Mouse (Mus musculus): ENCODE results near the gene Ppif.

Gene Ppif

GRCm38 (mm10) chr14:25693888-25694568 is at the start of gene Ppif:
TSS of gene Ppif (plus strand) at chr14:25694154.
- peak; percentile 86 for DNase-seq (ENCODE audit: low read depth, low spot score)

DNA sequence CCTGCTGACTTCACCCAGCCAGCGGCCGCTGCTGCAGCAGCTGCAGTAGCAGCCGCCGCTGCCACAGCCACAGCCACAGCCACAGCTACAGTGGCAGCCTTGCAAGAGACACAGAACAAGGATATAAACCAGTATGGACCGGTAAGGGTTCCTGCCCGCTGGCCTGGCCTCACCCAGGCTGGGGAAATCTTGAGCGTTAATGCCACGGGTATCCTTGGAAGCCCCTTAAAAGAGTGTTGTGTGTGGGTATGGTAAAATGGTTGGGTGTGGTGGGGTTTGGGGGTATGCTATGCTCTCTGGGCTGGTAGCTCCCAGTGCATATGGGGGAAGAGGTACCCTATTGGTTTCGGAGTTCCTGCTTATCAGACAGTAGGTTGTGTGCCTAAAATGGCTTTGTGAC is 48.2 kb upstream of the Ppif start:
- DNase-seq (ENCODE audit: low read depth, low spot score): no peak

DNA sequence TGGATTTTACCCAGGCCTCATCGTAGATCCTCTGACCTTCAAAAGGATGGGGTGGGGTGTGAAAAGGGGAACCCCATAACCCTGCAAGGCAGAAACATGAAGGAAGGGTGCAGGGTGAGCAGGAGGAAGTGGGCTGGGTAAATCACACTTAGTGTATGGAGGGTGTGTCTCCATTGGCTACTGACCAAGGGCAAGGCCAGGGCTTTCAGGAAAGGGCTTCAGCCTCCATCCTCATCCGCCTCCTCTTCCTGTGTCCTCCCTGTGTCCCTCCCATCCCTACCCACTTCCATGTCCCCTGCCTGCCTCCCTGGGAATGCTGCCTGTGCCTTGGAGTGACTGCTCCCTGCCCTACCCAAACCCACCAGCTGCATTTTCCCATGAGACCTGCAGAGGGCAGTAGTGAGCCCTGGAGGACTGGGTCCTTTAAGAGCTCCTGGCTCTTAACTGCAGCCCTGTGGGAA is 47.8 kb upstream of the Ppif start:
- DNase-seq (ENCODE audit: low read depth, low spot score): no peak

DNA sequence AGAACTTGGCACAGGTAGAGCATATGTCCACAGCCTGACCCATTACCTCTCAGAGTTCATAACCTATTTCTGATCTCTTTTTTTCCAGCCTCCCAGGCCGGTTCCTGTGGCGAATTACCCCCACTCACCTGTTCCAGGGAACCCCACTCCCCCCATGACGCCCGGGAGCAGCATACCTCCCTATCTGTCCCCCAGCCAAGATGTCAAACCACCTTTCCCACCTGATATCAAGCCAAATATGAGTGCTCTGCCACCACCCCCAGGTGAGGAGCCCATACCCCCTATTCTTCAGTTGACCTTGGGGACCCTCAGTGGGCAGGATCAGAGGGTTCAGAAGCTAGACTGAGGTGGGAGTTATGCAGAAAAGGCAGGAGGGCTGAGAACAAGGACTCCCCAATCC is 42.8 kb upstream of the Ppif start:
- no peak for DNase-seq (ENCODE audit: low read depth, low spot score)

- no peak for DNase-seq (ENCODE audit: low read depth, low spot score)
Measured at GRCm38 (mm10) chr14:25651905-25652304, 42.0 kb upstream of the Ppif start.

DNA sequence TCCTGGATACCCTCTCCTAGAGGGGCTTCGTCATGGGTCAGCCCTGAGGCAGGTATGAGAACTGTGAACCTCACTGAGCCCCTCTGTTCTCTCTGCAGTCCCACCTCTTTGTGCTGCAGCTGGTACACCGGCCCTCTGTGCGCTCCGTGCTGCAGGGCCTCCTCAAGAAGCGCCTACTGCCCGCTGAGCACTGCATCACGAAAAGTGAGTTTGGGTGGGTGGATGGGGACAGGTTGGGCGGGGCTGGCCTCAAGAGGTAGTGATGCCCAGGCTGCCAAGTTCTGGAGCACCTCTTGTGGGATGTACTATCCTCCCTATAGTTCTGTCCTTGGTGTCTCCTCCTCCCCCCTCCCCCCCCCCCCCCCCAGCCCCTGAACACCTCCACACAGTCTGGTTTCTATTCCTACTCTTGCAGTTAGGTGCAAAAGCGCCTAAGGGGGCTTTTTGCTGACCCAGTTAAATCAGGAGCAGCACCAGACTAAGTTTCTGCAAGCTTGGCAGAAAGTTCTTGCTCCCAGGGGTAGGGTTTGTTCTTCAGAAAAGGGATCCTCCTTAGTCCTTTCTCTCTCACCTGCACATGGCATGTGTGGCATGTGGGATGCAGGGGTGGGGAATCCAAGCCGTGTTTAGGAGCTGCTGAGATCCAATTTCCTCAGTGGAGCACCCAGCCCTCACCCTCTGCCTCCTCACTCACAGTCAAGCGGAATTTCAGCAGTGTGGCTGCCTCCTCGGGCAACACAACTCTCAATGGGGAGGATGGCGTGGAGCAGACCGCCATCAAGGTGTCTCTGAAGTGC is 39.4 kb upstream of the Ppif start:
- no peak for DNase-seq (ENCODE audit: low read depth, low spot score)

DNA sequence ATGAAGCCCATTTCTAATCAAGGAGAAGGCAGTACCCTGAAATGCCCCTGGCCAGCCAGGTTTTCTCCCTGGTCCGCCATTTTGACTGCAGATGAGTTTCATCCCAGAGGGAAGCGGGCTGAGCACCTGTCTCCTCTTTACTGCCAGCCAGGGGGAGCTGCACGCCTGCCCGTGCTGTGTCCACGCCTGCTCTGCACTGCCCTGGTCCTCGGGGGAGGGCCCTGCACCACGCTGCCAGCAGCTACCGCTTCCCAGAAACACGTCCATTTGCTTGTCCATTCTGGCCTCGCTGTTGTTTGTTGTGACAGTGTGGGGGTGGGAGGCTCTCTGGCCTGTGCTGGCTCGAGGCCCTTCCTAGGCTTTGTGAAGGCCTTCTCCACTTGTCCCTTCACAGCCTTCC is 33.3 kb upstream of the Ppif start:
- DNase-seq (ENCODE audit: low read depth, low spot score): no peak

- DNase-seq (ENCODE audit: low read depth, low spot score): no peak
Measured at GRCm38 (mm10) chr14:25661185-25661920, 32.6 kb upstream of the Ppif start.

GRCm38 (mm10) chr14:25663649-25664309 is 30.2 kb upstream of the Ppif start:
- DNase-seq (ENCODE audit: low read depth, low spot score): no peak

GRCm38 (mm10) chr14:25664310-25664695 is 29.7 kb upstream of the Ppif start:
- DNase-seq (ENCODE audit: low read depth, low spot score): no peak

DNA sequence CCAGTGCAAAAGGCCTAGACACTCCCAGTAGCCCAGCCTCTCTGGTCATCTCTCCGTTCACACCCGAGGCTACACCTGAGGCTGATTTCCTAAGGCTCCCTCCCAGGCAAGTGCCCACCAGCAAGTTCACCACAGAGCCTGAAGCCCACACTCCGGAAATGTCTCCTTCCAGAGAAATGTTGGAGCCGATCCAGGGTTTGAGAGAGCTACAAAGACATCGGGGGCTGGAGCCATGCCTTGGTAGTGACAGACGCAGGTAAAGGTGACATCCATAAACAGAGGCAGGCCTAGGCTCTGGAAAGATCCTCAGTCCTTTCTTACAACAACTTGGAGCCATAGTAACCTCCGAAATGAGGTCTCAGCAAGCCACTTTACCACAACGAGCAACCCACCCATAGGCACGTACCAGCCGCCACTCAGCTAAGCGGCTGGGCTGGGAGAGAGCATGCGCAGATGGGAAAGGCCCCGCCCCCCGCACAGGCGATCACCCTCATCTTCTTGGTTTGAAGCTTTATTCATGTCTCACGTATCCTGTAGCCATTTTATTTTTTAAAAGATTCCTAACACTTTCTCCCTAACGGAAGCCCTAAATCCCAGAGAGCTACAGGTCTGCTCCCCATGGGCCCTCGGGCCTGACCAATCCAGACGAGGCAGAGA is 28.5 kb upstream of the Ppif start:
- no peak for DNase-seq (ENCODE audit: low read depth, low spot score)

DNA sequence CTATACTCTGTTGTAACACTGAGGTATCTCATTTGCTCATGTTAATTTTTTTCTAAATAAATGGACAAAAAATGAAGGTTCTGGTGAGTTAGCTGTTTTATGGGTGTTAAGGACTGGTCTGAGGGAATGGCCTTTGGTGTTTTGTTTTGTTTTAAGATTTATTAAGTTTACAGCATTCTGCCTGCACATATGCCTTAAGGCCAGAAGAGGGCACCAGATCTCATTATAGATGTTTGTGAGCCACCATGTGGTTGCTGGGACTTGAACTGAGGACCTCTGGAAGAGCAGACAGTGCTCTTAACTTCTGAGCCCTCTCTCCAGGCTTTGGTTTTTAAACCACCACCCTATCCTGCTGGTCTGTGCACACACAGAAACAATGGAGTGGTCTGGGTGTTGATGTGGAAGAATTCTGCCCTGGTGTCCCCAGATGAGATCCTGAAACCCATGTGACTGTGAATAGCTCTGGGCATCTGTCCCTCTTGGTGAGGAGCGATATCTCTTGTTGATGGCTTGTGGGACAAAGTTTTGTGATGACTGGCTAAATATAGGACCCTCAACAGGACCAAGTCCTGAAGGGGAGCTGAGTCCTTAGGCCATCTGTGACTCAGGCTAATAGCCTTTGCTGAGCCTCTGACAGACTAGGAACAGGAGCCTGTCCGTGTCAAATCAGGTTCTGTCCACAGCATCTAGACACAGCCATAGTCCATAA is 27.1 kb upstream of the Ppif start:
- no peak for DNase-seq (ENCODE audit: low read depth, low spot score)

DNA sequence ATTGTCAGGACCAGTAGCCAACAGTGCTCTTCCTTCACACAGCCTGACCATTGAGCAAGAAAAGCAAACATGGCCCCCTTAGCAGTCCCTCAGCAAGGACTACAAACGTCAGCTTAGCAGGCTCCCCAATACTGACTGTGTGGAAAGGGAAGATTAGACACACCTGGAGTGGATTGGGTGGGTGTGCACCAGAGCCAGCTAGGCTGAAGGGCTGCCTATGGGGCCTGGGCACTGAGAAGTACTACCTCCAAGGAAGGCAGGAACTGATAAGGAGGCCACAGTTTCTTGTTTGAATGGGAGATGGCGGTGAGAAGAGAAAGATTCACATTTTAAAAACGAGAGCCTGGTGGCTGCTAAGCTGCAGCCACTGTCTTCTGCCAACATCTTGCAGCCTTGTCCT is 26.4 kb upstream of the Ppif start:
- DNase-seq (ENCODE audit: low read depth, low spot score): no peak

DNA sequence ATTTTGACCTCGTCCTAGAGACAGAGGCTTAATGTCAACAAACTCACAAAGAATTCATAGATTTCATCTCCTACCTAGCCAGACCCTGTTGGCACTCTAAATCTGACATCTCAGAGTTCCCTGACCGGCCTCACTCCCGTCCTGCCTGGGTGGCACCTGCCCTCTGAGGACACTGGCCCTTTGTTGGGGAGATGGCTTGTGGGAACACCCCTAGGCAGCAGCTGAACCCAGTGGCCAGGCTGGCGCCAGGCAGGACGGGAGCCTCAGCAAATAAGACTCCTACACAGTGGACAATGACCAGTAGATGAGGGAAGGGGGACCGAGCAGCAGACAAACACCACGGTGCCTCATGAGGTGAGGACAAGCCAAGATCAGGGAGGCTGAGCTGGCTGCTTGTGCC is 14.3 kb upstream of the Ppif start:
- DNase-seq (ENCODE audit: low read depth, low spot score): no peak

DNA sequence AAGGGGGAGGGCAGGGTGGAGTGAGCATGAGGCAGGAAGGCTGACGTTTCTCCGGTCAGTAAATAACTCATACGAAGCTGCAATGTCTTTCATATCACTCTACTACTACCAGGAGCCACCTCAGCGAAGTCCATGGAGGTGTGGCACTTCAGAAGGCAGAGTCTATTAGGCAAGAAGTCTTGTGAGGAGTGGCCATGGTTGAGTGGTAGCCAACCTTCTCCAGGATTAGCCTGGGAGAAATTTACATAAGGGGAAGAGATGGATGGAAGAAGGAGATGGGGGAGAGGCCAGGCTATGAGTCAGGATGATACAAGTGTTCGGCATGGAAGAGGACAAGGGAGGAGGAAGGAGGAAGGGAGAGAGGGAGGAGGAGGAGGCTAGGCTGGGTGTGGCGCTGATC is 11.9 kb upstream of the Ppif start:
- no peak for DNase-seq (ENCODE audit: low read depth, low spot score)

DNA sequence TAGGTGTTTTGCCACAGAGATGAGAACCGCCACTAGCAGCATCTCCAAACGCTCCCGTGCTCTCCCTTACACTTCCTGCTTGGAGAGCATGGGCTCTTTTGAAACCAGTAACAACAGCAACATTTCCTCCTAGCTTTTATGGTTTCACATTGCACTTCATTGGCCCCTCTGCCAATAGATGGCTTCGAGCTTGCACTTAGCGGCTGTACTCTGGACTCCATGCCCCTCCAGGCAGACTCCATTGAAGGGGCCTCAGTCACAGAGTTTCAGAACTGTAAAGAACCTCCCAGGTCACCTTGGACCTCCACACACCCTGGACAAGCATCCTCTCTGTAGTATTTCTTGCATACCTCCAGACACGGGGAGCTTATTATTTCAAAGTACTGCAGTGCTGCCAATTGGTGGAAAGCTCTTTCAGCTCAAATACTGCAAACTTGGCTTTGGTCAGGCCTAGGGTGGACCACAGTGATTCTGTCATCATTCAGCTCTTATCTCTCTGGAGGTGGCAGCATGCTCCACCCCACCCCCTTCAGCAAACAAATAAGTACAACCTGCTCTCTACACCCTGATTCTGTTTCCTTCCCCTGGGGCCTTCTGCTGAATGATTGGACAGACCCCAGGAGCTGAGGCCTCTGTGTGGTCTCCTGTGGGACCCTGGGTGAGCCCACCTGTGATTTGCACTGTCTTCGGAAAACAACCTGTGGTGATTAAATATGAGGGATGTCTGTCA is 7.6 kb upstream of the Ppif start:
- no peak for DNase-seq (ENCODE audit: low read depth, low spot score)

GRCm38 (mm10) chr14:25686983-25687901 is 6.7 kb upstream of the Ppif start:
- no peak for DNase-seq (ENCODE audit: low read depth, low spot score)

- DNase-seq (ENCODE audit: low read depth, low spot score): no peak
Measured at GRCm38 (mm10) chr14:25693271-25693887, 575 bp upstream of the Ppif start.

DNA sequence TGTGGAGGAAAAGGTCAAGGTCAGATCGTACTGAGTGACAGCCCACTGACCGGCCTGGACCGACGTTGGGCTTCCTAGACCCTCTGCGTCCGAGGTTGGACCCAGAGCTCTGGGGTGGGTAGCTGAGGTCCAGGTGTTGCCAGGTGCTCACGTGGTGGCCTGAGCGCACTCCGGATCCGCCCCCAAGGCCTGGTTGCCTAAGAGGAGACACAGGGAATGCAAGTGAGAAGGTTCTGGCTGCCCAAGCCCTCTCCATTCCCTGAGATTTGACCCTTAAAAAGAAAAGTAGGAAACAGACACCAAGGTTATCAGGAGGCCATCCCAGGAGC is 579 bp downstream of the Ppif start:
- no peak for DNase-seq (ENCODE audit: low read depth, low spot score)
